In genomic region chr10:12813211-12813811, GRCm38 (mm10) we compare ENCODE assay signal across 7 mouse cellular contexts. TPM values are rescaled to one million over a fixed set of nuclear protein-coding genes. Genes with fewer than 3 reads are reported as not detected.
DNase-seq lines count a peak whose midpoint lies in the region; ATAC-seq and TF ChIP-seq lines count a peak whose summit lies in the region.

No protein-coding gene starts in this region.

- no peak for TF ChIP-seq CTCF in G1E (IDR thresholded peaks at IDR 0.05; ENCODE audit: low read depth, low read length)
- no peak for TF ChIP-seq CTCF in cortical plate, adult 2 months (IDR thresholded peaks at IDR 0.05; ENCODE audit: extremely low read depth, insufficient read depth, low read length)

- H3K4me3 ChIP-seq in G1E (ENCODE audit: low read depth, low read length), result peak overlapping the region; percentile 65
- H3K4me3 ChIP-seq in cortical plate, adult 2 months (ENCODE audit: insufficient read depth, low read length), result peak overlapping the region; percentile 15; the same call in 1 of the 2 replicates
- no peak overlapping the region for H3K4me3 ChIP-seq in intestine, embryonic 15.5 days (replicated peaks)

- ATAC-seq in G1E (ENCODE audit: extremely low read depth, insufficient number of reproducible peaks, low FRiP score, poor library complexity, severe bottlenecking), result peak; percentile 83
- peak; percentile 44; the same call in 1 of the 2 replicates for ATAC-seq in intestine, embryonic 15.5 days
- ATAC-seq in cerebellum, adult (ENCODE audit: insufficient number of reproducible peaks, low FRiP score, low TSS enrichment), result no peak

- 69% methylated on average over 12 of the region's 12 CpGs for WGBS in intestine, embryonic 15.5 days

- peaks cover 75% of the 10 kb centered on the region for H3K4me1 ChIP-seq in G1E (ENCODE audit: insufficient read depth, low read depth, low read length)
- no peaks in the 10 kb centered on the region for H3K4me1 ChIP-seq in cortical plate, adult 2 months (ENCODE audit: control insufficient read depth, insufficient read depth, low read length)
- no peaks in the 10 kb centered on the region for H3K4me1 ChIP-seq in intestine, embryonic 15.5 days (replicated peaks)

- H3K9ac ChIP-seq in intestine, embryonic 15.5 days, result no peak overlapping the region

- H3K4me2 ChIP-seq in intestine, embryonic 15.5 days (replicated peaks), result no peak overlapping the region

- H3K36me3 ChIP-seq in G1E (replicated peaks), result peaks cover 22% of the 10 kb centered on the region
- no peaks in the 10 kb centered on the region for H3K36me3 ChIP-seq in intestine, embryonic 15.5 days

- peak overlapping the region; percentile 82 for H3K27ac ChIP-seq in cortical plate, adult 2 months (ENCODE audit: insufficient read depth, low read length)
- H3K27ac ChIP-seq in intestine, embryonic 15.5 days, result peak overlapping the region; percentile 58

- no peaks in the 10 kb centered on the region for H3K27me3 ChIP-seq in G1E (ENCODE audit: insufficient read depth, low read length)
- H3K27me3 ChIP-seq in intestine, embryonic 15.5 days (replicated peaks), result no peaks in the 10 kb centered on the region

- no peaks in the 10 kb centered on the region for H3K9me3 ChIP-seq in G1E (replicated peaks)
- H3K9me3 ChIP-seq in intestine, embryonic 15.5 days, result no peaks in the 10 kb centered on the region

- TF ChIP-seq POLR2A in cortical plate, adult 2 months (IDR thresholded peaks at IDR 0.05; ENCODE audit: extremely low read depth, insufficient read depth, low read length), result no peak

- DNase-seq in G1E (ENCODE audit: low spot score) (peak; percentile 51), MN1 (ENCODE audit: low spot score) (no peak)
- peak; percentile 41 to 44 for DNase-seq in lung, postnatal 4 days
- peak; percentile 73 to 75 for DNase-seq in thymus, postnatal 36 days

RNA-seq across cellular contexts. Expression of gene Utrn, which starts 55.9 kb away (rescaled TPM):
- 115 and 132 TPM in 2 replicates for total RNA-seq in G1E (2014; fragmentation: Nextera tagmentation)
- total RNA-seq in G1E (2017), result 64.6 and 71.5 TPM in 2 replicates
- 6.1 and 9.4 TPM in 2 replicates for polyA plus RNA-seq in G1E (2012)
- 32.3 and 35.6 TPM in 2 replicates for polyA plus RNA-seq in cortical plate, adult 2 months (2012; rRNA removed)
- polyA plus RNA-seq in intestine, embryonic 15.5 days (2015; fragmentation: Nextera tagmentation; extraction: Ambion mirVana), result 43.8 and 46.2 TPM in 2 replicates
